Mouse (Mus musculus): ENCODE results near the gene Dnaja2.

DNA sequence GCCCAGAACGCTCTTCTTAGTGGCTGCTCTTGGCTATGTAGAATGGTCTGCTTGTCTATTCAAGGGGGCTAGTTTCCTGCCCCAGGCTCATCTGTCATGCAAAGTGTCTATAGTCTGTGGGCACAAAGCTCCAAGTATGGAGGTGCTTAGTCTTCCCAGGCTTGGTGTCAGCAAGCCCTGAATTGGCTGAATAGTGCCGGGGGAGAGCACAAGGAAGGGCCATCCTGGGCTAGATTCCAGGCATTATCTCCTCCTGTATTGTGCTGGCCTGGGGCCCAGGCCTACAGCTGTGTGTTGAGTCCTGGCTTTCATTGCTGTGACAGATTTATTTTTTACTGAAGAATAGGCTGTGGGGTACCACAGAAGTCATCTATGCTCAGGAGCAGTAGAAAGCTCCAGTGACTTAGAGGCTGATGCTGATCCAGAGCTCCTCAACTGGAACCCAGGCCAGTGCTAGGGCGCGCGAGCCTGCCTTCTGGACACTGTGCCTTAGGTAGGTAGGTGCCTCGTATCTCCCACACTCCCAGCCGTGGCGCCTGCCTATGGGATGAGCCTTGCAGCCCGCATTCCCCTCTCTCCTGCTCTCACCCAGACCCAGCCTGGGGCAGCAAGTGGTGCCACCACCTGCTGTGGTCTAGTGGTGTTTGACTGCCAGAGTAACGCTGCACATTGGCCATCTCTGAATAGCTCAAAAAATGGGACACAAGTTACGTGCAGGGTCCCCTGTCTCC, 54.0 kb downstream of the Dnaja2 start:
- TF ChIP-seq POLR2A (IDR thresholded peaks at IDR 0.05; ENCODE audit: borderline replicate concordance, extremely low read depth, insufficient read depth, insufficient read length, poor library complexity, severe bottlenecking) (no peak), CTCF (IDR thresholded peaks at IDR 0.05; ENCODE audit: borderline replicate concordance, extremely low read depth, insufficient read depth, insufficient read length) (no peak)

Measured in brain, embryonic 14.5 days (tissue).